Mouse (Mus musculus): Measurements from ENCODE around the gene Ssbp4. TPM values are rescaled to one million over a fixed set of nuclear protein-coding genes. Genes with fewer than 3 reads are reported as not detected.

The Ssbp4 gene
- polyA plus RNA-seq, 1 experiment: 133 TPM

DNA sequence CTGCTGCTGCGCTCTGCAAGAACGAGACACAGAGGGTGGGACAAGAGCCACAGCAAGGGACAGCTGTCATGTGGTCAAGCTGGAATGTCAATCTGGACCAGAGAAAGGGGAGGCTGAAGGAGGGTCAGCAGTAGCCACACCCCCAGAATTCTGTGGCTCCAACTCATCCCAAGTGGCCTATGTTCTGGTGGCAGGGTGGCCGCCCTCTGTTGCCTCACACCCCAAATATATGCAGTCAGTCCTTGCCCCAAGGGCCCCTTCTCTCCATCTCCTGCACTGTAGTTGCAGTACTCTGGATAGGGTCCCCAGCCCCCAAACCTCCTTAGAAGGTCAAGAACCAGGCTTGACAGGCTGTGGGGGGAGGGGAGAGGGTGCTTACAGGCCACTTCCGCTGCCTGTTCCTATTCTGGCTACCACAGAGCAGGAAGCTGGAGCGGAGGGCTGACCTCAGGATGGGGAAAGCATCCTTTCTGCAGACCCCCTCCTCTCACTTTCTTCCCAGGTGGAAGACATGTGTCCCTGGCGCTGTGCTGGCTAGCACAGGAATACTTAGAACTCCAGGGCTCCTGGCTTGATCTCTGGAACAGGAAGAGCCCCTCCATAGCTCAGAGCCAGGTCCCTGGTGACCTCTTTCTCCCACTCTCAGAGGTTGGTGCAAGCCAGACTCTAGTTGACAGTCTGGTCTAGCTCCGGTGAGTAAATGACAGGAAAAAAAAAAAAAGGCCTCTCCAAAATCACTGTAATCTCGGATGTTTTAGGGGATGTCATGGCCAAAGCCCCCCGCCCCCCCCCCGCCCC, 8.0 kb downstream of the Ssbp4 start:
- TF ChIP-seq CEBPB (IDR thresholded peaks at IDR 0.05; ENCODE audit: insufficient read depth, poor library complexity, severe bottlenecking) (no peak), MYOG (IDR thresholded peaks at IDR 0.05; ENCODE audit: control insufficient read depth in 1 of 3, insufficient read depth in 1 of 3, insufficient read length in 2 of 3, low read depth in 2 of 3) (peak; percentile 76 to 95 (median 77)), POLR2A (IDR thresholded peaks at IDR 0.05; ENCODE audit: insufficient read length, low read depth) (no peak), MYOD1 (IDR thresholded peaks at IDR 0.05; ENCODE audit: control insufficient read depth in 1 of 3, insufficient read length in 2 of 3, low read depth in 2 of 3) (peak in 2 of 3 experiments; percentile 57 to 85)
- H3K4me3 ChIP-seq: no peak overlapping the region
- H3K36me3 ChIP-seq (ENCODE audit: control insufficient read depth, insufficient read depth): no peaks in the 10 kb centered on the region
- no peaks in the 10 kb centered on the region for H3K79me2 ChIP-seq (ENCODE audit: control insufficient read depth, insufficient read depth)
- H3ac ChIP-seq (ENCODE audit: control insufficient read depth, insufficient read length): no peak overlapping the region
- H3K27me3 ChIP-seq (ENCODE audit: control insufficient read depth, insufficient read depth, insufficient read length): no peaks in the 10 kb centered on the region
- no peak overlapping the region for H3K4me2 ChIP-seq (ENCODE audit: low read depth)

- no peak overlapping the region for H3K4me3 ChIP-seq
- H3K36me3 ChIP-seq (ENCODE audit: control insufficient read depth, insufficient read depth): no peaks in the 10 kb centered on the region
Observed at GRCm38 (mm10) chr8:70599507-70600290, 9.0 kb downstream of the Ssbp4 start.

GRCm38 (mm10) chr8:70598722-70599121, 9.9 kb downstream of the Ssbp4 start:
- H3K27me3 ChIP-seq (ENCODE audit: control insufficient read depth, insufficient read depth, insufficient read length): no peaks in the 10 kb centered on the region
- no peaks in the 10 kb centered on the region for H3K79me2 ChIP-seq (ENCODE audit: control insufficient read depth, insufficient read depth)
- H3K4me3 ChIP-seq: no peak overlapping the region
- no peak overlapping the region for H3ac ChIP-seq (ENCODE audit: control insufficient read depth, insufficient read length)
- H3K36me3 ChIP-seq (ENCODE audit: control insufficient read depth, insufficient read depth): no peaks in the 10 kb centered on the region
- TF ChIP-seq TCF3 (IDR thresholded peaks at IDR 0.05; ENCODE audit: insufficient read length, low read depth) (no peak), MYOD1 (IDR thresholded peaks at IDR 0.05; ENCODE audit: control insufficient read depth in 1 of 3, insufficient read length in 2 of 3, low read depth in 2 of 3) (peak in 2 of 3 experiments; percentile 16 to 48)
- no peak overlapping the region for H3K4me2 ChIP-seq (ENCODE audit: low read depth)

More at GRCm38 (mm10) chr8:70599507-70600290, 9.0 kb downstream of the Ssbp4 start:
- Histone ChIP-seq H3K79me2 (ENCODE audit: control insufficient read depth, insufficient read depth) (no peaks in the 10 kb centered on the region), H3ac (ENCODE audit: control insufficient read depth, insufficient read length) (no peak overlapping the region), H3K4me2 (ENCODE audit: low read depth) (no peak overlapping the region), H3K27me3 (ENCODE audit: control insufficient read depth, insufficient read depth, insufficient read length) (no peaks in the 10 kb centered on the region)
- TF ChIP-seq SRF (IDR thresholded peaks at IDR 0.05; ENCODE audit: control insufficient read depth, insufficient read length, low read depth): no peak
- TF ChIP-seq TCF12 (IDR thresholded peaks at IDR 0.05; ENCODE audit: insufficient read depth, poor library complexity, severe bottlenecking): no peak
- TF ChIP-seq MYOG (IDR thresholded peaks at IDR 0.05; ENCODE audit: control insufficient read depth in 1 of 3, insufficient read depth in 1 of 3, insufficient read length in 2 of 3, low read depth in 2 of 3): no peak
- TF ChIP-seq POLR2AphosphoS2 (IDR thresholded peaks at IDR 0.05; ENCODE audit: insufficient read length, low read depth): no peak
- no peak for TF ChIP-seq MAX (IDR thresholded peaks at IDR 0.05; ENCODE audit: low read depth)
- no peak for TF ChIP-seq TCF3 (IDR thresholded peaks at IDR 0.05; ENCODE audit: insufficient read length, low read depth)
- no peak for TF ChIP-seq MYOD1 (IDR thresholded peaks at IDR 0.05; ENCODE audit: control insufficient read depth in 1 of 3, insufficient read length in 2 of 3, low read depth in 2 of 3)
- TF ChIP-seq USF1 (IDR thresholded peaks at IDR 0.05; ENCODE audit: low read depth): no peak
- no peak for TF ChIP-seq CEBPB (IDR thresholded peaks at IDR 0.05; ENCODE audit: insufficient read depth, poor library complexity, severe bottlenecking)
- TF ChIP-seq E2F4 (IDR thresholded peaks at IDR 0.05; ENCODE audit: insufficient read depth): no peak
- no peak for TF ChIP-seq POLR2A (IDR thresholded peaks at IDR 0.05; ENCODE audit: insufficient read length, low read depth)

DNA sequence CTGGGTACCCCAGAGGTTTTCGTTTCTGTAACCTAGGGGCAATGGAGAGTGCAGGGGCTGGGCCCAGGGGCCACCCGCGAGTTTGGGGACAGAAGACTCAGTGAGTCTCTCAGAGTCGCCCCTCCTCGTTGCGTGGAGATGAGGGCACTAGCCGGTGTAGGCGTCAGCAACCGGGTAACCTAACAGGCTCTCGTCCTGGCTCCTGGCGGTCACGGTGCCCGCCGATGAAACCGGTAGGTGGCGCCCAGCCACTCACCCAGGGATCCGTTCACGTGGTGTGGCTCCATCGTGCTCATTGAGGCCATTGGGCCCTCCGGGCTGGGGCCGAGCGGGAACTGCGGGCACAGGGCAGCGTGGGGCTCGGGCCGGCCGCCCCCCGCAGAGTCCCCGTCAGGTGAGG, 10.4 kb downstream of the Ssbp4 start:
- H3K27me3 ChIP-seq (ENCODE audit: control insufficient read depth, insufficient read depth, insufficient read length): no peaks in the 10 kb centered on the region
- H3K4me3 ChIP-seq: no peak overlapping the region
- H3ac ChIP-seq (ENCODE audit: control insufficient read depth, insufficient read length): no peak overlapping the region
- H3K4me2 ChIP-seq (ENCODE audit: low read depth): no peak overlapping the region
- TF ChIP-seq E2F4 (IDR thresholded peaks at IDR 0.05; ENCODE audit: insufficient read depth) (no peak), USF1 (IDR thresholded peaks at IDR 0.05; ENCODE audit: low read depth) (no peak), POLR2AphosphoS2 (IDR thresholded peaks at IDR 0.05; ENCODE audit: insufficient read length, low read depth) (no peak), POLR2A (IDR thresholded peaks at IDR 0.05; ENCODE audit: insufficient read length, low read depth) (no peak), TCF3 (IDR thresholded peaks at IDR 0.05; ENCODE audit: insufficient read length, low read depth) (no peak), CEBPB (IDR thresholded peaks at IDR 0.05; ENCODE audit: insufficient read depth, poor library complexity, severe bottlenecking) (no peak), SRF (IDR thresholded peaks at IDR 0.05; ENCODE audit: control insufficient read depth, insufficient read length, low read depth) (no peak), REST (IDR thresholded peaks at IDR 0.05; ENCODE audit: insufficient read depth, insufficient read length) (no peak), MYOD1 (IDR thresholded peaks at IDR 0.05; ENCODE audit: control insufficient read depth in 1 of 3, insufficient read length in 2 of 3, low read depth in 2 of 3) (no peak), TCF12 (IDR thresholded peaks at IDR 0.05; ENCODE audit: insufficient read depth, poor library complexity, severe bottlenecking) (no peak), MAX (IDR thresholded peaks at IDR 0.05; ENCODE audit: low read depth) (no peak), MYOG (IDR thresholded peaks at IDR 0.05; ENCODE audit: control insufficient read depth in 1 of 3, insufficient read depth in 1 of 3, insufficient read length in 2 of 3, low read depth in 2 of 3) (no peak)
- no peaks in the 10 kb centered on the region for H3K79me2 ChIP-seq (ENCODE audit: control insufficient read depth, insufficient read depth)
- H3K36me3 ChIP-seq (ENCODE audit: control insufficient read depth, insufficient read depth): no peaks in the 10 kb centered on the region

Data from myocyte (in vitro differentiated cells).